Mouse (Mus musculus): Measurements from ENCODE around the gene Paxbp1. TPM values are rescaled to one million over a fixed set of nuclear protein-coding genes. Genes with fewer than 3 reads are reported as not detected.

The Paxbp1 gene
- 50.3 TPM for polyA plus RNA-seq (2014; fragmentation: Illumina TruSeq; extraction: RNeasy Lipid Tissue Mini Kit (QIAGEN cat#74804); ENCODE audit: low read depth, low replicate concordance)

GRCm38 (mm10) chr16:91044270-91045182 is at the start of gene Paxbp1:
TSS of gene Paxbp1 (minus strand) at chr16:91044543.

GRCm38 (mm10) chr16:91011021-91011683 is 33.2 kb downstream of the Paxbp1 start, which contains the start of gene Synj1:
TSS of gene Synj1 (minus strand) at chr16:91011308.

Other genes starting within 250 kb of the Paxbp1 start
- 6.7 TPM for gene Urb1, start 234.1 kb downstream of the Paxbp1 start, polyA plus RNA-seq (2014; fragmentation: Illumina TruSeq; extraction: RNeasy Lipid Tissue Mini Kit (QIAGEN cat#74804); ENCODE audit: low read depth, low replicate concordance)
- 5.6 TPM for gene Eva1c, start 217.8 kb downstream of the Paxbp1 start, polyA plus RNA-seq (2014; fragmentation: Illumina TruSeq; extraction: RNeasy Lipid Tissue Mini Kit (QIAGEN cat#74804); ENCODE audit: low read depth, low replicate concordance)
- gene Cfap298, start 109.4 kb downstream of the Paxbp1 start, polyA plus RNA-seq (2014; fragmentation: Illumina TruSeq; extraction: RNeasy Lipid Tissue Mini Kit (QIAGEN cat#74804); ENCODE audit: low read depth, low replicate concordance): 31.6 TPM
- 26.2 TPM for gene Synj1, start 33.2 kb downstream of the Paxbp1 start, polyA plus RNA-seq (2014; fragmentation: Illumina TruSeq; extraction: RNeasy Lipid Tissue Mini Kit (QIAGEN cat#74804); ENCODE audit: low read depth, low replicate concordance)
- 6.6 TPM for gene 4932438H23Rik, start 50.6 kb upstream of the Paxbp1 start, polyA plus RNA-seq (2014; fragmentation: Illumina TruSeq; extraction: RNeasy Lipid Tissue Mini Kit (QIAGEN cat#74804); ENCODE audit: low read depth, low replicate concordance)
- gene Olig2, start 180.9 kb upstream of the Paxbp1 start, polyA plus RNA-seq (2014; fragmentation: Illumina TruSeq; extraction: RNeasy Lipid Tissue Mini Kit (QIAGEN cat#74804); ENCODE audit: low read depth, low replicate concordance): not detected
- 0.81 TPM for gene Olig1, start 225.2 kb upstream of the Paxbp1 start, polyA plus RNA-seq (2014; fragmentation: Illumina TruSeq; extraction: RNeasy Lipid Tissue Mini Kit (QIAGEN cat#74804); ENCODE audit: low read depth, low replicate concordance)

All from adipose tissue, adult 10 weeks (tissue).